Mouse (Mus musculus) embryo, embryonic 11 days (tissue): ENCODE measurements at regions not wholly inside any gene's neighbourhood (a gene's known extent, or its start where the extent isn't known, plus 50 kb on each side); places are given as distances from the start of the nearest gene placed in this dataset.

ENCODE experiments used
- DNase-seq: peaks from one replicate; pipeline ENCODE4 v3.0.0-alpha.2; 2015

DNA sequence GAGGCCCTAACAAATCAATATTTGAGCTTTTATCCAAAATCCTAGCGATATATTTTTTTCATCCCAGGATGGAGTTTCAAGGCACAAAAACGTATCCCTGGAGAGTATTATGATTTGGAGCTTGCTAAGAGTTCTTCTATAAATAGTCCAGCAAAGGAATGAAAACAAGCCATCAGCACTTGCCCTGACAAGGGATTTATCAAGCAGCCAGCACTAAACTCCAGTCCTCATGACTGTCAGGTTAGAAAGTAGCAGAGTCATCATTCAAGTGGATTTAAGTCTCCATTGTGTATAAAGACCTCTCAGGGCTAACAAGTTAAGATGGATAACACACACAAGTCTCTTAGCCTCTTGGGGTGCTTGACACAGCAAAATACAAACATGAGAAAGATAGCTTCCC, 148.6 kb upstream of the Ust start:
- DNase-seq, result peak; percentile 7

DNA sequence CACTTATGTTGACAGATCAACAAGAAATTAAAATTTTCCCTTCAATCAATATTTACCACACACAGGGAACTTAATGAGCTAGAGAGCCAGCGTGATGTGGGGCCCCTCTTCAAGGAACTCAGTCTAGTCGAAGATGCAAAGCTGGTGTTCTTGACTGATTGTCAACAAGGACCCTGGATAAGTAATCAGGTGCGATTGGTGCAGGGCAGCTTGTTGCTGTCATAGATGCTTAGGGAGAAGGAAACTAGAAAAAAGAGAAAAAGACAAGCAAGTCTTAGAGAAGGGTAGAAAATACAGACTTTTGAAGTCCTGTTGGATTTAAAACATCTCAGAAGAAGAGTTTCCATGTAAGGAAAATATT, 140.3 kb upstream of the Ust start:
- no peak for DNase-seq

DNA sequence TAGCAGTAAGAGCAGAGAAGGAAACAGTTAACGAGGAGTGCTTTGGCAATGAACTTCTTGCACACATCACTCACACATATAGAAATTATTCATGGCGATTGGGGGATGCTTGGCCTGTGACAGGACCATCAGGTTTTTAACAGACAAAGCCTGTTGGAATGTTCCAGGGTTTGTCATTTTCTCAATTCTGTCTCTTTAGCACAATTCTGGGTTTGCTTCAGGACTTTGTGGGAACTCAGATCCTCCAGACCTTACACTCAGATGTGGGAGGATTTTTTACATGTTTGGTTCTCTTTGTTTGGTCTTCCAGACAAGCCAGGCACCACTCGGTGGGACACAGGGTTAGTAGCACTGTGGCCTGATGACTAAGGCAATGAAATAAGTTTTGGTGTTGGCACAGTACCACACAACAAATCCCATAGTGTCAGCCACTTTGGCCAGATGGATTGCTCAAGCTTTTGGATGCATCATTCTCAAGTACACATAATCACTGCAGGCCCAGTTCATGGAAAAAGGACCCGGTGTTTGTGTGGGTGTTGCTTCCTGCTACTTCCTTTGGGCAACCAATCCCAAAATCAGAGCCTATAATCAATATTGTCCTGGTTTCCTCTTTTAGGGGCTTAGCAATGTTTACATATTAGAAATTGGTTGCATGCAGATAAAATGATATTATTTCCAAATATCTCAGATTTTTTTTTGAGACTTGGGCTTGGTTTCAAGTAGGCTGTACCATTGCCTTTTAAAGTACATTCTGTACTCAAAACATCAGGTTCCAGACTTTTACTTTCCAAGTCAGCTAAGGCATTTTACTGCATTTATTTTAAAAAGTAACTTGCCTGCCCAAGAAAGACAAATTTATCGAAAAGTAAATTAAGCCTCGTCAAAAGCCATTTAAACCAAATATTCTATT, 139.7 kb upstream of the Ust start:
- DNase-seq, result no peak

DNA sequence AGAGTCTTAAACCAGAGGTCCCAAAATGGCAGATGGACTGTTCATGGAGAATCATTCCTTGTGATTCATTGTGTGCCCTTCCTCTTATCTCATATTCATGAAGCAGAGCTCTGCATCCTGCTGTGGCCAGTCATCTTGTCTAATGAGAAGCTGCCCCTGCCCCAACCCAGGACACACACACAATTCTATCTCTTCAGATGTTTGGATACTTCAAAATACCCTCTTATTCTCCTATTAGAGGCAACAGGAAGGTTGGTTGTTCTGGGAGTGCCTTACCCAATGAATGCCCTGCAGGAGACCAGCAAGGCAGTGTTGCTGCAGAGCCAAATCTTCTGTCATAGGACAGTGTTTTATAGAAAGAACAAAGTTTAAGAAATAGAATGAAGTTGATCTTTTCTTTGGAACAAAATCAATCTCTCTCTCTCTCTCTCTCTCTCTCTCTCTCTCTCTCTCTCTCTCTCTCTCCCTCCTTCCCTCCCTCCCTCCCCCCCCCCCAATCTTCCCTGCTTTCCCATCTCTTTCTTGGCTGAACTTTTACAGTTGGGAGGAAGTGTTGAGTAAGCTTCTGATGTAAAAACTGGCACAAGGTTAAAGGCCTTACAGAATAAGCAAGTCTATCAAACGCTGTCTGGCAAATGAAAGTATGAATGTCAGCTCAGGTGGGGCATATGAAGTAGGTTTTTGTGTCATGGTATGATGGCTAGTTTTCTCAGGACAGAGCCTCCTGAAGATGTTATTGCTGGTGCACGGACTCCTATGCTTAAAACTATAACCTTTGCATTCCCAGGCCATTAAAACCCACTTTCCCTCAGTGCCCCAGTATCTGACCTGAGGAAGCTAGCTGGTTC, 138.8 kb upstream of the Ust start:
- DNase-seq, result no peak

DNA sequence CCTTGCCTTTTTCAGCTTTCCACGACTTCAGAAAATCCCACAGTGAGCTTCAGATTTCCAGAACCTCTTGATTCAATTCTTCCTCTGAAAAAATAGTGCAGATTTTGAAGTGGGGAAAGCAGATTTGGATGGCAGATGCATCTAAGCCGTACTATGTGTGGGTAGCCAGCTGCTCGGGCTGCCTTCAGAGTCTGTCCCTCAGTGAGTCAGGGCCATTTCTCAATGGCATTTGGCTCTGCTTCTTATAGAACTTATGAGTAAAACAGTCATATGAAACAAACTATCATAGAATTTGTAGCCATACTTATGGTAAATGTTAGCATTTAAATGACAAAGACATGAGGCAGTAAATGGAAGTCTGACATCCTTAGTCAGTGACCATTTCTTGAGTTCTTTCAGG, 135.0 kb upstream of the Ust start:
- DNase-seq, result no peak

DNA sequence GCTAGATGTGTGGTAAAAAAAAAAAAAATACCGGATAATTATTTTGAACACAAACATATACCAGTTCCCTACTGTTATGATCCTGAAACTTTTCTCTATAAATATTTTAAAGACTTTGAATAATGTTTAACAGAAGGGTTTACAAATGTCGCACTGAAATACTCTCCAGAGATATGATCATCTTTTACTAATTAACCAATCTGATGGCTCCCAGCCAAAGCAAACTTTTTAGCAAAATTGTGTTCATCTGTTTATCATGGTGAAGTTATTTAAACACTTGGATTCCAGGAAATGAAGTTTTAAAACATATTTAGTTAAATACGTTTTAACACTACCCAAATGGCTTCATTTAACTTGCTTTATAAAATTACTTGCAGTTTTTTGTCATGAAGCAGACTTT, 123.6 kb upstream of the Ust start:
- DNase-seq, result no peak

DNA sequence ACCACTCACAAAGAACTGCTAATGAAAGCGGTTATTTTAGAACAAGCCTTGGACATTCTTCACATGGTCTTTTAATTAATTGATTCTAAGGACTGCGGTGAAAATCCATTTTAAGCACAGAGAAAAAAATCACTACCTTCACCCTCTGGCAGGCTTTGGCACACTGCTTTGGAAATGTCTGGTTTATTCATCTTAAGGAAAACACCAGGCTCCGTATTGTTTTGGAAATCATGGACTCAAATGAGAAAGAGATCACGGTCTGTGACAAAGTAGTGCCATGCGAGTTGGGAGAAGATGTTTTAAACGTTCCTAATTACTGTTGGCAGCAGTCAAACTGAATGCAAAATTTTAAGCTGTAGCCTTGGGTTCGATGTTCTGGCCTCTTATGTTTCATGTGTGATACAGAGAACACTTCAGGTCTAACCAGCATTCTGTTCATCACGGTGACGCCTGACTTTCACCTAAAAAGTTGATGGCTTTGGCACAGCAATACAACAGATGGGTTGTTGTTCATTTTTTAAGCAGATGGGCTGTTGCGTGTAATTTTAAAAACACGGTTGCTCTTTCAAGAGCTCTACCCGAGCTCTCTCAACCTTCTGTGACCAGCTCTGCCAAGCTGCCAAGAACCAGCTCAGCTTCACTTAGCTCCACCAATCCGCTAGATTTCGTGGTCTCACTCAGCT, 105.7 kb upstream of the Ust start:
- DNase-seq, result no peak

DNA sequence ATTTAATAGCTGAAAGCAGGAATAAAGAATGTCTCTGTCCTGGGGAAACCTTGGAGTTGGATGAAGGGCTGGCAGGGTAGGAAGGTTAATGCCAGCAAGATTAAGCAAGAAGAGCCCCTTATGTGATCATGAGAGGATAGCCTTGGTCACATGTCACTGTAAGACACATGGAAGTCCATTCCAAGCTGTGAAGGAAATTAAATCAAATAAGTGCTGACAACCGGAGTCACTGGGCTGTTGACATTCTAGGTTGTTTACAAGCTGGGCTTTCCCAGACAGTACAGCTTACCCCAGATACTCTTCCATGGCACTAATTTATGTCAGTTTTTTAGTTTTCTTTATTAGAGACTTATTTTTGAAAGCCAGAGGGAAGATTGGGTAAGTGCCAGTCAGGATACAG, 100.1 kb upstream of the Ust start:
- DNase-seq, result no peak

DNA sequence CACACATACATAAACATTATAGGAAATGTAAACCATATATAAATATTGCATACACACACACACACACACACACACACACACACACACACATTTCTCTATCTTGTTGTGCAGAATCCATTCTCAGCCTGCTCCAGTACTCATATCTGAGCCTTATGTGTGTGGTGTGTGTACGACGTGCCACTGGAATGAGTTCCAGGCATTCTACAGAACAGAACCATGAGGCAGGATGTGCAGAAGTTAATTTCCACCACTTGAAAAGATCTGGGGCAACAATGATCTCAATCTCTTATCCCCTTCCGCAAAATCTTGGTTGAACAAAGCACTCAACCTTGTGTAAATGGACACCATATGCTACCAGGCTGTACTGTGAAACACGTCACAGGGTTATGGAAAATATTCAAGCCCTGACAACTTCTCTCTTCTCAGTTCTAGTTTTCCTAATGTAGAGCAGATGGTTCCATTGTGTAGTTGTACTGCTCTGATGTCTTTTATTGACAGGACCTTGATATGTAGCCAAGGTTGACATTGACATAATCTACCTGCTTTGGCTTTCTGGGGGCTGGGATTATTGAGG, 96.9 kb upstream of the Ust start:
- no peak for DNase-seq

DNA sequence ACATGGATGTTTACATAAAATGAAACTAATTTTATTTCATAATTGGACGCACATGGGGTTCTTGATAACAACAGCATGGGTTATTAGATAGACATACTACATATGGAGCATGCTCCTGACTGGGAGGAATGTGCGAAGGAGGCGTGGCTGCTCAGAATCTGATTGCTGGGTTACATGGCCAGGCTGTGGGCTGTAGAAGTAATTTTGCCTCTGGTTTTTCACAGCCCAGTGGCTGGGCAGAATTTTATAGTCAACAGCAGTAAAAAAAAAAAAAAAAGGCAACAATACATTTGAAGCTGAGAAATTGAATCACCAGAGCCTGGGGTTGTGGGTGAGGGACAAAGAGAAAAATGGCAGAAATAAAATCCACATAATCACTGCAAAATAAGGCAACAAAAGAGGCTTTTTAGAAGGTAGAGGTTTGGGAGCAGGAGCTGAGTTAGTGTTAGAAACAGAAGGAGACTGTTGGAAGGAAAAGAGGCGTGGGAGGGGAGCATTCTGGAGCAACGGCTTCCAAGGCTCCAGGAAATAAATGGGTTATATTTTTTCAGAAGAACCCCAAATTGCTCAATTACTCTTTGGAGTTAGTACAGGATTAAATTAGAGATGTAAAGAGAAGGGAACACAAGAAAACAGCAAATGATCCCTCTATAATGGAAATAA, 71.4 kb upstream of the Ust start:
- DNase-seq, result no peak

DNA sequence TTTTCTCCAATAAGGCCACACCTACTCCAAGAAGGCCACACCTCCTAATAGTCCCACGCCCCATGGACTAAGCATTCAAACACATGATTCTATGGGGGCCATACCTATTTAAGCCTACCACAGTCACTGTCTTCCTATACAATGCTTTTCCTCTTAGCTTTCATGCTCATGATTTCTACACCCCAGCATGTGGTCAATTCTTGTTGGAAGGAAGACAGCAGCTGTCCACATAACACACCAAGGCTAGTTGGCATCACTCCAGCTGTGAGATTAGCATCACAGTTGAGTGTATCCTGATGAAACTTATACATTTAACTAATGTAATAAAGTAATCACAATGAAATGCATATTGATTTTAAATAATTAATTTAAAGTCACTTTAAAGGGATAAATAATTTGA, 70.5 kb upstream of the Ust start:
- DNase-seq, result no peak

DNA sequence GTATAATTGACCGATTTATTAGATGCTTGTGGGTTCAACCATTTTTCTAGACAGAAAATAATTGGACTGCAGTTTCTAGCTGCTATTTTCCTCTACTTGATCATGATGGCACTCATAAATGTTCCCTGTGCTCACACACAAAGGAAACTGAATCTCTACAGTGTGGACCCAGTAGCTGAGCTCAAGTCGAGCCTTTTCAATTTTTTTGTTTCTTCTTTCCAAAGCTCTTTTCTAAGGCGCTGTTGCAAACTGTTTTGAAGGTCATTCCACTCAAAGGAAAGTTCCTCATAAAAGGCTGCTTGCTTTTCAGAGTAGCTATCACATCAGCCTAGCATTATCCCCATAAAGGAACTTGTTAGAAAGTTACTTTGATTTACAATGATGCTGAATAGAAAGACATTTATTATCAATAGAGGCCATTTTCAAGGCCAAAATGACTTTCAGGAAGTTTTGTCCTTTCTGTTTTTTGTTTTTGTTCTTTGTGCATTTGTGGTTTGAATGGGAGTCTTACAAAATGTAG, 65.8 kb upstream of the Ust start:
- no peak for DNase-seq

DNA sequence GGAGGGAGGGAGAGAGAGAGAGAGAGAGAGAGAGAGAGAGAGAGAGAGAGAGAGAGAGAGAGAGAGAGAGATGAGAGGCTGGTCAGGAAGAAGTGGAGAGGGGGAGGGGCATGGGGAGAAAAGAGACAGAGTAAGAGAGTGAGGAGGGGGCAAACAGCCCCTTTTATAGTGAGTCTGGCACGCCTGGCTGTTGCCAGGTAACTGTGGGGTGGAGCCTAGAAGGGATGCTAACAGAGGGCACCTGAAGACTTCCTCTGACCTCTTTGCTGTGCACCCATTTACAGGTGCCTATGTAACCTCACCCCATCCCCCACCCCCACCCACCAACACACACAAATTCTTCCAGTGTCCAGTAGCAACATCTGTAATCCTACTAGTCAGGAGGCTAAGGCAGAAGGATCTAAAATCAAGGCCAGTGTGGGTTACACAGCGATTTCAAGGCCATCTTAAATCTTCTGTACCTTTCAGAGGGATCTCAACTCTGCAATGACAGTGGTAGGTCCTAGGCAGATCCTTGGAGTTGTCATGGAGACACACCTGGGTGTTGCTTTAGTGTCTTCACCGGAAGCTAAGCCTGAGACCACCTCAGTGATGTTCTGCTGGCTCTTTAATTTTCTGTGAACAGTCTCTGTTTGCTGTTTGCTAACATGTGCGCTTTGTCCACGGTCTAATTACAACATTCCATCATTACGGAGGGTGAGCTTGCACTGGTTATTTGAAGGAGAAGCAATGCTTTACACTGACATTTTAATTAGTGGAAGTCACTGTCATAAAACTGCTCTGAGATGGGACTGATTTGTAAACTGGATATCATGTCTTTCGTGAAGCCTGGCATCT, 65.1 kb upstream of the Ust start:
- DNase-seq, result no peak

DNA sequence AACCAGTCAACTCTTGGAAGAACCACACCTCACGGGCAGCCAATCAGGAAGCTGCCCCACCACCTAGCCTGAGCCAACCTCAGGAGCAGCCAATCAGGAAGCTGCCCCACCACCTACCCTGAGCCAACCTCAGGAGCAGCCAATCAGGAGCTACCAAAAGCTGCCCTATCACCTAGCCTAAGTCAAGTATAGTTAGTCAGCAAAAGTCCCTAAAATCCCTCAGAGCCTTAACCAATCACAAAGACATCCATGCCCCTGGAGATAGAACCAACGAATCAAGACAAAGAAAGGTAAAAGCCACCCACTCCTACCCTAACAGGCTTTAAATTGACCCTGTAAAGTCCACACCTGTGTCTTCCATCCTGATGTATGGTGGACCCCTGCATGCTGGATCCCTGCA, 61.7 kb upstream of the Ust start:
- no peak for DNase-seq

DNA sequence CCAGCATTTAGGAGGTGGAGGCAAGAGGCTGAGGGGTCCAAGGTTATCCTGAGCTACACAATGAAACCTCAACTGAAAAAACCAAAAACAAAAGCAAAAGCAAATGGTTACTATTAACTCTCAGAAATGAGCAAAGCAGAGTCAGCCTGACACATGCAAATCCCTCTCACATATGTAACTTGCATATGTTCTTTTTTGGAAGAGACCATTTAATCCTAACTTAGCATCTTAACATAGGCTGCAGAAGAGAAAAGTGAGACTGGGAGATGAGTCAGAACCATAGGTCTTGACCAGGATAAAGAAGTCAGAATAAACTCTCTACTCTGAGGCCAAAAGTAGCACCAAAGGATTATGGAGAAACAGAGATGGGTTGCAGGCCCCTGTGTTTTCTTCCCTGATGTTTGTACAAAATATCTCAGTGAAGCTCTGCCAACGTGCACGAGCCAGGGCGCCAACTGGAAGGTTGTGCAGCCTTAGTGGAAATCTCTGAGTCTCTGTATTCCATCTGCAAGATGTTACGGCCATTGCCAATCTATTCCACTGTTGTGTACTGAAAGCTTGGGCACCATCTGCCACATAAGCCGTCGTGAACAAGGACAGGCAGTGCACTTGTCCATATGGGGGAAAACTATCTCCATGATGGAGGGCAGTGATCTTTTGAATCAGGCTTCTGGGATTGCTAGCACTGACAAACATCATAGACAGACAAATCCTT, 59.2 kb upstream of the Ust start:
- DNase-seq, result no peak
